9 mouse cellular contexts compared by ENCODE assay signal in genomic region chr17:84149566-84149965, GRCm38 (mm10). TPM values are rescaled to one million over a fixed set of nuclear protein-coding genes. Genes with fewer than 3 reads are reported as not detected.
DNase-seq lines count a peak whose midpoint lies in the region; ATAC-seq and TF ChIP-seq lines count a peak whose summit lies in the region.
"Had no signal": no experiment of that assay in that cellular context is flagged by ENCODE, and none has a peak within 500 bp of the region (broad histone marks: within the 10 kb centered on the region; RNA-seq: fewer than 3 reads in every experiment).

No protein-coding gene starts in this region.

- H3K79me2 ChIP-seq in MEL (ENCODE audit: control insufficient read depth, insufficient read depth, low read length, poor library complexity) = peaks cover 14% of the 10 kb centered on the region

- ATAC-seq in liver, embryonic 12.5 days = no peak
- ATAC-seq in hindbrain, postnatal 0 days = no peak

- H3K4me1 ChIP-seq in MEL (ENCODE audit: control insufficient read depth in 1 of 2, insufficient read depth in 2 of 2, low read length in 2 of 2) = peaks cover 35 to 79% of the 10 kb centered on the region in 2 experiments
- peaks cover 99% of the 10 kb centered on the region for H3K4me1 ChIP-seq in liver, embryonic 12.5 days
- H3K4me1 ChIP-seq in hindbrain, postnatal 0 days (ENCODE audit: insufficient read depth, low read length) = 0 out of 2 replicates have a peak, but pooled peaks cover 15% of the 10 kb centered on the region

- intact Hi-C loops in gastrocnemius, postnatal 14 days (cut with DNase I; ENCODE audit: low total_unique reads) = no loop called here

- H3K4me3 ChIP-seq in layer of hippocampus, adult 2 months = no peak overlapping the region
- H3K4me3 ChIP-seq in MEL (ENCODE audit: control insufficient read depth in 1 of 2, insufficient read depth in 1 of 2, low read depth in 2 of 2, low read length in 2 of 2) = no peak overlapping the region
- H3K4me3 ChIP-seq in liver, embryonic 12.5 days = no peak overlapping the region
- H3K4me3 ChIP-seq in hindbrain, postnatal 0 days (ENCODE audit: low read length) = no peak overlapping the region

- no peaks in the 10 kb centered on the region for H3K9me3 ChIP-seq in MEL (replicated peaks; ENCODE audit: insufficient read depth, low read length)
- no peaks in the 10 kb centered on the region for H3K9me3 ChIP-seq in liver, embryonic 12.5 days (replicated peaks)
- H3K9me3 ChIP-seq in hindbrain, postnatal 0 days (ENCODE audit: low read length) = no peaks in the 10 kb centered on the region

- WGBS in liver, embryonic 12.5 days (ENCODE audit: insufficient replicate concordance) = 55% methylated on average over 5 of the region's 5 CpGs
- WGBS in hindbrain, postnatal 0 days = 46% methylated on average over 5 of the region's 5 CpGs

- peak overlapping the region; percentile 10 for H3K9ac ChIP-seq in MEL (ENCODE audit: control insufficient read depth, low read depth, low read length, poor library complexity, severe bottlenecking)
- H3K9ac ChIP-seq in liver, embryonic 12.5 days = peak overlapping the region; percentile 66
- no peak overlapping the region for H3K9ac ChIP-seq in hindbrain, postnatal 0 days (replicated peaks; ENCODE audit: low read length)
- H3K9ac ChIP-seq: forebrain, postnatal 0 days had no signal

- peak overlapping the region; percentile 64; the same call in 1 of the 2 replicates for H3K27ac ChIP-seq in layer of hippocampus, adult 2 months
- peak overlapping the region; percentile 99 for H3K27ac ChIP-seq in MEL (ENCODE audit: control insufficient read depth, low read depth, low read length)
- H3K27ac ChIP-seq in liver, embryonic 12.5 days = peak overlapping the region; percentile 93
- H3K27ac ChIP-seq in hindbrain, postnatal 0 days = no peak overlapping the region

- no peaks in the 10 kb centered on the region for H3K27me3 ChIP-seq in MEL (ENCODE audit: control insufficient read depth in 1 of 2, insufficient read depth in 2 of 2, low read length in 2 of 2)
- H3K27me3 ChIP-seq in liver, embryonic 12.5 days (replicated peaks) = no peaks in the 10 kb centered on the region
- H3K27me3 ChIP-seq in hindbrain, postnatal 0 days (ENCODE audit: insufficient read depth, low read length) = no peaks in the 10 kb centered on the region

- no peak for TF ChIP-seq EP300 in MEL (IDR thresholded peaks at IDR 0.05; ENCODE audit: low read depth in 1 of 2, low read length in 2 of 2)

- DNase-seq in gastrocnemius, postnatal 14 days = peak; percentile 2
- DNase-seq in gastrocnemius, postnatal 10 days = no peak
- no peak for DNase-seq in layer of hippocampus, adult 2 months (ENCODE audit: low spot score in 2 of 2)
- DNase-seq in layer of hippocampus, postnatal 10 days (ENCODE audit: low spot score in 2 of 2) = no peak
- no peak for DNase-seq in MEL (ENCODE audit: low read depth, low spot score)
- DNase-seq in ovary, postnatal 14 days (ENCODE audit: low spot score) = no peak
- DNase-seq in hindbrain, postnatal 0 days (ENCODE audit: low spot score) = no peak

- peaks cover 0 to 71% of the 10 kb centered on the region in 2 experiments; a peak in 2 of 4 replicates for H3K36me3 ChIP-seq in MEL (ENCODE audit: control insufficient read depth in 1 of 2, insufficient read depth in 2 of 2, low read length in 2 of 2)
- no peaks in the 10 kb centered on the region for H3K36me3 ChIP-seq in liver, embryonic 12.5 days
- H3K36me3 ChIP-seq in hindbrain, postnatal 0 days (ENCODE audit: insufficient read depth, low read length) = no peaks in the 10 kb centered on the region

- no peak for TF ChIP-seq RAD21 in MEL (IDR thresholded peaks at IDR 0.05; ENCODE audit: low read depth, low read length)

- no peak for TF ChIP-seq POLR2A in MEL (IDR thresholded peaks at IDR 0.05; ENCODE audit: control insufficient read depth in 1 of 2, insufficient read depth in 1 of 2, low read depth in 1 of 2, low read length in 2 of 2, poor library complexity in 1 of 2)

- H3K4me2 ChIP-seq in liver, embryonic 12.5 days = peak overlapping the region; percentile 73
- H3K4me2 ChIP-seq in hindbrain, postnatal 0 days (ENCODE audit: low read depth, low read length) = no peak overlapping the region

- no peak for TF ChIP-seq CTCF in layer of hippocampus, adult 2 months (conservative IDR thresholded peaks at IDR 0.05)
- TF ChIP-seq CTCF in MEL (IDR thresholded peaks at IDR 0.05 in 2 of 3, conservative IDR thresholded peaks at IDR 0.05 in 1 of 3; ENCODE audit: control insufficient read depth in 1 of 3, insufficient read depth in 1 of 3, low read depth in 2 of 3, low read length in 3 of 3, poor library complexity in 1 of 3, severe bottlenecking in 1 of 3) = no peak
- TF ChIP-seq CTCF in hindbrain, postnatal 0 days (IDR thresholded peaks at IDR 0.05; ENCODE audit: low read depth) = no peak

TF ChIP-seq in MEL, 35 proteins besides CTCF, POLR2A, EP300 and RAD21:
- TF ChIP-seq CHD1 (IDR thresholded peaks at IDR 0.05; ENCODE audit: low read depth, low read length) (no peak), SIN3A (IDR thresholded peaks at IDR 0.05; ENCODE audit: low read length) (0 out of 2 replicates have a peak, but pooled peaks have one; percentile 1)

RNA-seq across cellular contexts. Expression of gene Zfp36l2, which starts 38.2 kb away (rescaled TPM):
- 10 to 100 TPM; 17.0 to 21.3 TPM for total RNA-seq in gastrocnemius, postnatal 14 days (2021)
- 10 to 100 TPM; 26.2 to 32.6 TPM for total RNA-seq in gastrocnemius, postnatal 10 days (2021)
- 10 to 100 TPM; 24.7 to 26.1 TPM for total RNA-seq in layer of hippocampus, adult 2 months (2021)
- total RNA-seq in layer of hippocampus, postnatal 10 days (2021) = 10 to 100 TPM; 24.4 to 25.4 TPM
- 93.6 and 98.4 TPM in 2 replicates for total RNA-seq in MEL (2012; rRNA removed)
- 100 to 1,000 TPM in 1 of 2 experiments, 10 to 100 TPM in 1; 68.5 to 174 TPM for polyA plus RNA-seq in MEL (2012; ENCODE audit: insufficient read depth in 1 of 2, insufficient read length in 2 of 2, low read depth in 1 of 2, low replicate concordance in 2 of 2, missing spikeins in 1 of 2)
- polyA plus RNA-seq in liver, embryonic 12.5 days (2016; fragmentation: Nextera tagmentation; extraction: Ambion mirVana) = 19.5 and 20.0 TPM in 2 replicates
- total RNA-seq in hindbrain, postnatal 0 days (2014; rRNA removed) = 13.3 and 16.7 TPM in 2 replicates
- polyA plus RNA-seq in hindbrain, postnatal 0 days (2015; fragmentation: Nextera tagmentation; extraction: Ambion mirVana) = 5.4 and 5.5 TPM in 2 replicates
